Mouse (Mus musculus): Measurements from ENCODE around the gene Adam17.
A peak's percentile ranks its signal among the peaks of the same experiment; 100 is the strongest.

The Adam17 gene

DNA sequence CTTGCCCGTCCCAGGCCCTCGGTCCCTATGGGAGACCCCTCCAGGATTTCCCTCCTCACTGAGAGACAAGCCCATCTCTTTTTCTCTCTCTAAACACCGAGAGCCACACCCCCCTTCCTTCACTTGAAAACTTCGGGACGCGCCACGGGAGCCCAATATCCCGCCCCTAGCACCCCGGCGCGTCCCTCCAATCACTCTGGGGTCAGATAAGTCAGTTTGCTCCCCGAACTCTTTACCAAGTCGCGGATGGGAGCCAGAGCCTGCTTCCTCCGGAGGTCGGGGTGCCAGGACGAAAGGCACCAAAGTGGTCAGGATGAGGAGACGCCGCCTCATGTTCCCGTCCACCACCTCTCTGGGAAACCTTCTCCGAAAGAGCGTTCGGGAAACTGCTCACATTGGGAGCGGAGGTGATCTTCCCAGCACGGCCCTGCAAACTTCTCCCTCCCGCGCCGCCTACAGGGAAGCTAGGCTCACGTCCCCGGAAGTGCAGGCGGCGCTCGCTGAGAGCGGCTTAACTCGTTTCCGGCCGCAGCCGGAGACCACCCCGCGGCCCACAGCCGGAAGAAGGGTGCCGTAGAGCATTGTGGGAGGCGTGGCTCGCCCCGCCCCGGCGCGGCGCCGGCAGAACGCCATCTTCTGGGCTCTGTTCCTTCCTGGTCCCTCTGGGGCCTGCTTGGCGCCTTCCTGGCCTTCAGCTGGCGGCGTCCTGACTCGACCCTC is at the start of gene Adam17:
TSS of gene Adam17 (minus strand) at position 533 of the 720 bp plus-strand sequence.
- DNase-seq = peak; percentile 96

DNA sequence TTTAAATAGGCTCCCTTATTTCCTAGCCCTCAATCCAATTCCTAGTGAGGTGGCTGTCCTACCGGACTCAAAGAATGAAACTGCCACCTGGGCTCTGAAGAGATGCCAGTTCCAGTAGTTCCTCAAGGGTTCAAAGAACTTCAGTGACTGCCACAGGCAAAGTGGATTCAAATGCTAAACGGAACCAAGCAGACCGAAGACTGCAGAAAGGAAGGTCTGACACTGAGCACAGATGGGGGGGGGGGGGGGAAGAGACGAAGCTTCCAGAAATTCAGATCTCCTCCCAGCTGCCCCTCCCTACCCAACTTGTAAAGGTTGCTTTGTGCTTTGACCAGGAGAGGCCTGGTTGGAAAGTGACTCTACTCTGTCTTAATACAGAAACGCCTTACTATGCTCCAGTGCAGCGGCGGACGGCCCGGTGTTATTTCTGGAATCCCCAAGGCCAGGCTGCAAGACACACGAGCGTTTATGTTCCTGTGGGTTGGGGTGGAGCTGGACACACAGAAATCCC is 45.2 kb upstream of the Adam17 start:
- no peak for DNase-seq

GRCm38 (mm10) chr12:21418083-21418482 is 44.7 kb upstream of the Adam17 start:
- DNase-seq = no peak

- DNase-seq = peak; percentile 98
Observed at GRCm38 (mm10) chr12:21417100-21418070, 44.0 kb upstream of the Adam17 start, which contains the start of gene Ywhaq. Ywhaq (minus strand) TSS chr12:21417637.

- peak; percentile 24 for DNase-seq
Observed at GRCm38 (mm10) chr12:21416506-21416905, 43.1 kb upstream of the Adam17 start.

- no peak for DNase-seq
Observed at GRCm38 (mm10) chr12:21410620-21411019, 37.2 kb upstream of the Adam17 start.

DNA sequence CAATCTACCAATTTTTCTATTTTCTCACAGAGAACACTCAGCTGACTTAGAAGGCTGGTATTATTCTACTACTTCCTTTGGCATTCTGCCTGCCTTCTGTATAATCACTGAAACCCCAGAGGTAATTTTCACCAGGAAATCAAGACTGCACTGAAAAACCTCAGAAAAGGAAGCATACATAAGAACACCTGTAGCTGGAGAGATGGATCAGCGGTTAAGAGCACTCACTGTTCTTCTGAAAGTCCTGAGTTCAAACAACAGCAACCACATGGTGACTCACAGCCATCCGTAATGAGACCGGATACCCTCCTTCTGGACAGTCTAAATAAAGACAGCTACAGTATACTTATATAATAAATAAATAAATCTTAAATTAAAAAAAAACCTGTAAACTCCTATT is 36.2 kb upstream of the Adam17 start:
- no peak for DNase-seq

- no peak for DNase-seq
Observed at GRCm38 (mm10) chr12:21408789-21409367, 35.4 kb upstream of the Adam17 start.

GRCm38 (mm10) chr12:21402771-21403170 is 29.3 kb upstream of the Adam17 start:
- DNase-seq = no peak

DNA sequence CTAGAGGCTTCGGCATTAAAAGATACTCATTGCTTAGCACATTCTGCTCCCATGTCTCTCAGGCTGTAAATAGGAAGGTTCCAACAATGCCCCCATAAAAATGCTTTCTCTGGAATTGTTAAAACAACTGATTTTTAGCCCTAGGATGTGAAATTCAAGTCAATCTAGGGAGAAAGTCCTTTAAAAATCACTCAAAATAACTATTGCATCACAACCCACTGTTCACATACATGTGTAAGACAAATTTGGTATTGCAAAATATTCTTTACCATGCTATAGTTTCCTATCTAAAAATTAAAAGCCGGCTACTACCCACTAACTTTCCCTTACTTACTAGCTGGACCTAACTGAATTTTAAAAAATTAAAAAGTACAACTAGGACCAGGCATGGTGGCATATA is 12.8 kb upstream of the Adam17 start:
- no peak for DNase-seq

GRCm38 (mm10) chr12:21378765-21379346 is 5.4 kb upstream of the Adam17 start:
- DNase-seq = peak; percentile 39

- no peak for DNase-seq
Observed at GRCm38 (mm10) chr12:21375376-21376157, 2.1 kb upstream of the Adam17 start.

DNA sequence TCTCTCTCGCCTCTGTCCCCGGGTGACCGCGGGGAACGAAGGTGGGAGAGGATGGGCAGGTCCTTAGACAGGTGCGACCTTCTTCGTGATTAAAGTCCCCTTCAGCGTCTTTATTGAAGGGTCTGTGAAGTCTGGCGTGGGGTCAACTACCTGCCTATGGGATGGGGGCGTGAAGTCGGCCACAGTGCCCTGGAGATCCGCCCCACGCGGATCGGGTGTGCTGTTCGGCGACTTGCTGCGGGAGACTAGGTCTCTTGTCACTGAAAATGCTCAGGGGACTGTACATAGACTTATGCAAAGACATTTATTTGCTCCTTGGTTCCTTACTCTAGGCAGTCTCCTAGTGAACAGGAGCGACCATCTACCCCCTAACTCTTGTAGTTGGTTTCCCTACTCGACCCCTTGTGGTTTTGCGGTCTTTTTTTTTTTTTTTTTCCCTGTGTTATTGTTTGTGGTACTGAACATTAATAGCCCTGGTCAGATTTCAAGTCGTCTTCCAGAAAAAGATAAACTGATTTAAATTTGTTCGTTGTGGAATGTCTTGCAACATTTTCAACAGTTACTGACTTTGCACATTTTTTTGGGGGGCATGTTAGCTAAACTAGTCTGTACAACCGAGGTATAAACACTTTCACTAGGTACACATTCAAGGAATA is 516 bp upstream of the Adam17 start:
- no peak for DNase-seq

DNA sequence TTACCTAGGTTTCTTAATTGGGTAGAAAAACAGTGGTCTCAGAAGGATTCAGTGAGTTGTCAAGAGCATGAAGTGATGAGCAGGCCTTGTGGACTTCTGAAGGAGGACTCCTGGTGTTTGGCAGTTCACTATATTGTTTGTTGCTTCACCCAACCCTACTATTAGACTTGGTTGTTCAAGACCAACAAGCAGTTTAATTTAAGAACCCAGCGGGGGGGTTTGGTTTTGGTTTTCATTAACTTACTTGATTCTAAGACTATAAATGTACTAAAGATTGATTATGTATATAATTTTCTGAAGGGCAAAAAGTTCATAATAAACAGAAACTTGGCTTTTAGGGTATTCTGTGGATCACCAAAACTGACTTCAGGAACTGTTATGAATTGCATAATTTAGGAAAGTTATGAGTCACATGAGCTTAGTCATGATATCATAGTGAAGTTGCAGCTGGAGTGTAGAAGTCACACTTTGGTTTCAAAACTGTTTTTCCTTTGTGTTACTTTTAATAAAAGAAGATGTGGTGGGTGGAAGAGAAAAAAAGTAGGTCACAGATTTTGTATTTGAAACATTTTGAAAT is 3.3 kb downstream of the Adam17 start:
- no peak for DNase-seq

DNA sequence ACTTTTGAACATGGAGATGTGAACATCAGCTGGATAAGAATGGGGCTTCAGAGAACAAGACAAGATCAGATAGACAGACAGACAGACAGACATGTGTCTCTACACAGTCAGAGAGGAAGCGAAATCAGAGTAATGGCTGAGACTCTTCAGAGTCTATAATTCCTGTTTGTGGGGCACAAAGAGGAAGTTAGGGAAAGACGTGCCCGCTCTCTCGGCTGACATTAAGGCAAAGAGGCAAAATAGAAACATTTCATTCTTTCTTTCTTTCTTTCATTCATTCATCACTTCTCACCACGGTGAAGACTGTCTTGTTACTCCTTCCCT is 4.4 kb downstream of the Adam17 start:
- DNase-seq = no peak

DNA sequence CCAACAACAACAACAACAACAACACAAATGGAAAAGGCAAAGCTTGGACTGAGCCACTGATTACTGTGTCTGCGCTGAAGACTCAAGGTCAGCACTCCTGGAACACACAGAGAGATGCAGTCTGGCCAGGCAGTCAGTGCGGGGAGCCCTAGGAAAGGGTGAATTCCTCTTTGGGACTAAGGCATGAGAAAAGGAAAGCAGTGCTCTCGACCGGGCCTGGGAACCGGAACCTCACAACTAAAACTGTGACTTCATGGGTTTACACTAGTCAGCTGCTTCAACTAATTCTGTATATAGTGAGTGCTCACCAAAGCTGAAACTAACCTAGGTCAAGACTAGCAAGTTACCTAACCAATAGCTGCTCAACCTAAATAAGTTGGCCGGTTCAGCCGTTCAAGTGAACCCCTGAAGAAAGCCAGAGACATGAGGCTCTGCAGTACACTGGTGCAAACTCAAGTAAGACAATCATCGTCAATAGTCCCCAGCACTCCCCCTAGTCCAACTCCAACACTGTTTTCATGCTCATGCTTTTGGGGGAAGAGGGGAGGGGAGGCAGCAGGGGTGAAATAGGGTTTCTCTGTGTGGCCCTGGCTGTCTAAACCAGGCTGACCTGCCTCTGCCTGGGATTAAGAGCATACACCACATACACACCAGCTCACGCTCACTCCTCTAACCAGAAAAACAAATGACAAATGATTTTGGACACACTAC is 4.9 kb downstream of the Adam17 start:
- DNase-seq = no peak

DNA sequence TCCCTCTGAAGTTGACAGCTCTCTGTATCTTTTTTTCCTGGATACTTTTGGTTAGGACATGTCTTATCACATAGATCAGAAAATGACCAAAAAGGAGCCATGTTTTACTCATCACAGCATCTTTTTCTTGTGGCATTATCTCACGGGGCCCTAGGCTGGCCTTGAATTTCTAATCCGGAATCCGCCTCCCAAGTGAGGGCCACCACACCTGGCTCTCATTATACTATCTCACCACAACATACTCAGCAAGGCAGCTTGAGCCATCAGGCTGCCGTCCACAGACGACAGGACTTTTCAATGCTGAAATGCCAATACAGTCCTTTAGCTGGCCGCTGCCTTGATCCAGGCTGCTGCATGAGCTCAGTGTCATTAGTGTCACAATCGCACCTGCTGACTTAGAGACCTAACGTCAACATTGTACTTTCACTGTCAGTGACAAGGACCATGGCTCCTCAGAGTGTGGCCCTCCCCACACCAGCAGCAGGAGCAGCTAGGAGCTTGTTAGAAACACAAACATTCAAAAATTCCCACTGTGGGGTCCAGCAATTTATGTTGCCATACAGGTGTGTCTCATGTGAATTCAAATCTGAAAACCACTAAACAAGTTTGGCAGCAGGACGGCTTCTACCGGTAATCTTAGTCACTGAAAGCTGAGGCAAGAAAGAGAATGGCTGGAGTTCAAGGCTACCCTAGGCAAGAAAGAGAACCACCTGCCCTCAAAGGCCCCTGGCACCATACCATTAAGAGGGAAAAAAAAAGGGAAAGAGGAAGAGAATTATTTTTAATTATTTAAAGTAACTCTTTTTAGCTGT is 8.6 kb downstream of the Adam17 start:
- no peak for DNase-seq

DNA sequence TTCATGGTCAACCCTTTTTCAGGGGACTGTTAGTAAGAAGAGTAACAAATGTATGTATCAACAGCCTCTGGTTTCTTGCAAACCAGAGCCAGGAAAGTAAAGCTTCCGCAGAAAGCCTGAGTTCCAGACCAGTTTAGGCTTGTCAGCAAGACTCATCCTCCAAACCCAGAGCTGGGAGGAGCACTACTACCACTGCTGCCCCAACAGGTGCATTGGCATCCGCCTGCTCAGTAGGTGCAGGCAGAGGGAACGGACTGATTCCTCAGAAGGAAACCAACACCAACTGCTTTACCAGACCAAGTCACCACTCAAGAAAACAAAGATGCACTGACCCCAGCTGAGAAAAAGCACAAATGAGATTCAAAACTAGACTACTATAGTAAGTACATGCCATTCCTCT is 10.2 kb downstream of the Adam17 start:
- DNase-seq = no peak

GRCm38 (mm10) chr12:21362686-21363085 is 10.7 kb downstream of the Adam17 start:
- DNase-seq = no peak

GRCm38 (mm10) chr12:21353681-21354080 is 19.8 kb downstream of the Adam17 start:
- DNase-seq = no peak

All from liver (tissue).